Mouse (Mus musculus): ENCODE measurements around the gene Plekha4. TPM values are rescaled to one million over a fixed set of nuclear protein-coding genes. Genes with fewer than 3 reads are reported as not detected.
A peak's percentile ranks its signal among the peaks of the same experiment; 100 is the strongest.

Plekha4 gene
- polyA plus RNA-seq, 1 experiment: 4.9 TPM

DNA sequence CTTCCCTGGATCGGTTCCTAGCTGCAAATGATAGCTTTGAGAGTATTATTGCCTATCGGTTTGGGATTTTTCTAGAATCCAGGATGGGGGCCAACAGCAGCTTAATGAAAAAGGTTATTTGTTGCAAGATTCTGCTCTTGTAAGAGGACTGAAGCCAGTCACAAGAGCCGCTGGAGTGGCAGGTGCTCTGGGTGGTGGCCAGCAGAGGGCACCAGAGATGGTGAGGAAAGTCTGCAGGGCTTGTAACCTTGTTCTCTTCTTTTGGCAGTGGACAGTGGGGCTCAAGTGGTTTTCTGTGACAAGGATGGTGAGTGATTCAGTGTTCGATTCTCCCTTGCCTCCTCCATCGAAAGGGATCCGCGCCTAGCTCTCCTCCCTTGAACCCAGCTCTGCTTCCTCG is 29.7 kb downstream of the Plekha4 start:
- Histone ChIP-seq H3K4me3 (ENCODE audit: low read depth, low read length) (no peak overlapping the region), H3K36me3 (ENCODE audit: control insufficient read depth, insufficient read depth, low read length) (no peaks in the 10 kb centered on the region), H3K27me3 (ENCODE audit: control insufficient read depth, insufficient read depth, low read length) (no peaks in the 10 kb centered on the region), H3K27ac (ENCODE audit: insufficient read depth, low read depth, low read length) (no peak overlapping the region), H3K4me1 (ENCODE audit: control insufficient read depth, insufficient read depth, insufficient read length, low read length) (peaks cover 2% of the 10 kb centered on the region; the same call in 1 of the 2 replicates)
- TF ChIP-seq CTCF (IDR thresholded peaks at IDR 0.05; ENCODE audit: extremely low read depth, insufficient read length, insufficient replicate concordance, low read depth, low read length) (peak; percentile 87), POLR2A (IDR thresholded peaks at IDR 0.05; ENCODE audit: low read depth, low read length) (no peak)
- WGBS: 27% methylated on average over 8 of the region's 8 CpGs

DNA sequence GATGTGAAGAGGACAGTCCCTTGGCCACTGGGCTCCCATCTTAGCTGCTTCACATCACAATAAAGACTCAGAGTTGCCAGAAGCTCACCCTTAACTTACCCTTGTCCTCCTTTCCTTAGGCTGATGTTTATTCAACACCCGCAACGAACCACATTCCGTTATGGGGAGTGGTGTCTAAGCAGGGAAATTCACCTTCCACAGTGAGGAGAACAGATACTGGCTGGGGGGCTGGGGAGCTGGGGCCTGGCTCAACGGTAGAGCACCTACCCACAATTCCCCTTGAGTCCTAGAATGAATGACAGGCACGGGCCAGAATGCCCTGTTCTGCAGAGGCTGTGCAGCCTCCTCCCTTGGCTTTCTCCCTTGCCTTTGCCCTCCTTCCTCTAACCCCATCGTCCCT is 32.8 kb downstream of the Plekha4 start:
- Histone ChIP-seq H3K4me1 (ENCODE audit: control insufficient read depth, insufficient read depth, insufficient read length, low read length) (peaks cover 2% of the 10 kb centered on the region; the same call in 1 of the 2 replicates), H3K4me3 (ENCODE audit: low read depth, low read length) (no peak overlapping the region), H3K27me3 (ENCODE audit: control insufficient read depth, insufficient read depth, low read length) (no peaks in the 10 kb centered on the region), H3K36me3 (ENCODE audit: control insufficient read depth, insufficient read depth, low read length) (no peaks in the 10 kb centered on the region), H3K27ac (ENCODE audit: insufficient read depth, low read depth, low read length) (no peak overlapping the region)
- no peak for TF ChIP-seq CTCF (IDR thresholded peaks at IDR 0.05; ENCODE audit: extremely low read depth, insufficient read length, insufficient replicate concordance, low read depth, low read length)
- no peak for TF ChIP-seq POLR2A (IDR thresholded peaks at IDR 0.05; ENCODE audit: low read depth, low read length)
- 10% methylated on average over 5 of the region's 6 CpGs for WGBS

DNA sequence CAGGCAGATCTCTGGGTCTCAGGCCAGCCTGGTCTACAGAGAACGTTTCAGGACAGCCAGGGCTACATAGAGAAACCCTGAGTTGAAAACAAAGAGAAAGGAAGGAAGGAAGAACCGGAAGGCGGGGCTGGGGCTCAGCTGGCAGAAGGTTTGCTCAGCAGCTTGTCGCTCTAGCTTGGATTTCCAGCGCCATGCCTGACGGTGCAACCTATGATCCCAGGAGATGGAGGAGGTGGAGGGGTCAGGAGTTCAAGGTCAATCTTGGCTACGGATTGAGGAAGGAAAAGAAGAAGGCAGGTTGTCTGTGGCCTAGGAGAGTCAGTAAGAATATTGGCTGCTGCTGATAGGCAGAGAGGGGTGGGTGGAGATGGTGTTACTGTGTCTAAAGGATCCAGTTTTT is 34.1 kb downstream of the Plekha4 start:
- WGBS: 73% methylated on average over 7 of the region's 7 CpGs
- H3K27me3 ChIP-seq (ENCODE audit: control insufficient read depth, insufficient read depth, low read length): no peaks in the 10 kb centered on the region
- no peaks in the 10 kb centered on the region for H3K36me3 ChIP-seq (ENCODE audit: control insufficient read depth, insufficient read depth, low read length)
- H3K4me1 ChIP-seq (ENCODE audit: control insufficient read depth, insufficient read depth, insufficient read length, low read length): peaks cover 2% of the 10 kb centered on the region; the same call in 1 of the 2 replicates
- H3K4me3 ChIP-seq (ENCODE audit: low read depth, low read length): no peak overlapping the region
- TF ChIP-seq POLR2A (IDR thresholded peaks at IDR 0.05; ENCODE audit: low read depth, low read length) (no peak), CTCF (IDR thresholded peaks at IDR 0.05; ENCODE audit: extremely low read depth, insufficient read length, insufficient replicate concordance, low read depth, low read length) (no peak)
- H3K27ac ChIP-seq (ENCODE audit: insufficient read depth, low read depth, low read length): no peak overlapping the region

DNA sequence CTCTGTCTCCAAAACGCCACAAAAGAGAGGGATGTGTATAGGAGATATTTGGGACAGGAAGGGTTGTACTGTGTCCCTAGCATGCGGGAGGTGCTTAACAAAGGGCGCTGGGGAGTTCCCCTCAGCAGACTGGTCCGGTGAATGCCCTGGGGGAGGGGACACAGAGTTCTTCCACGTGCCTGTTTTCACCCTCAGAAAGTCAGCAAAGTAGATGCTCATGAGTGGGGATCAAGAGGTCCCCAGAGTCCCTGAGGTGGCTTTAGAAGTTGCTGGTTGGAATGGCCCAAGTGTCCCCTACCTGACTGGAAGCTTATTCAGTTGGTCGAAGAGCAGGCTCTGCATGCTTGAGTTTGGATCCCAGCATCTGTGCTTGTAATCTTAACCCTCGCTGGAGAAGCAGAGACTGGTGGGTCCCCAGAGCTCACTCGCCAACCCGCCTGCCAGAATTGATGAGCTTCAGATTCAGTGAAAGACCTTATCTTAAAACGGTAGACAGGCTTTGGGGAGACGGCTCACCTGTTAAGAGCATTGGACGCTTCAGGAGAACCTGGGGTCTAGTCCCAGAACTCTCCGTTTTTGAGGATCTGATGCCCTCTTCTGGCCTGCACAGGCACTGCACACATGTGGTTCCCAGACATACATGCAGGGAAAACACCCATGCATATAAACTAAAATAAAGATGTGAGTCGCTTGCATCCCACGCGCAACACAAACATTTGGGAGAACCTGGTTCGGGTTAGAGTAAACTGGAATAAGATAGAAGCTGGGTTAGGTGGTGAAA is 34.9 kb downstream of the Plekha4 start:
- TF ChIP-seq CTCF (IDR thresholded peaks at IDR 0.05; ENCODE audit: extremely low read depth, insufficient read length, insufficient replicate concordance, low read depth, low read length): peak; percentile 69; the same call in 1 of the 2 replicates
- no peak for TF ChIP-seq POLR2A (IDR thresholded peaks at IDR 0.05; ENCODE audit: low read depth, low read length)
- peaks cover 2% of the 10 kb centered on the region; the same call in 1 of the 2 replicates for H3K4me1 ChIP-seq (ENCODE audit: control insufficient read depth, insufficient read depth, insufficient read length, low read length)
- H3K4me3 ChIP-seq (ENCODE audit: low read depth, low read length): no peak overlapping the region
- WGBS: 33% methylated on average over 17 of the region's 17 CpGs
- H3K27me3 ChIP-seq (ENCODE audit: control insufficient read depth, insufficient read depth, low read length): no peaks in the 10 kb centered on the region
- no peaks in the 10 kb centered on the region for H3K36me3 ChIP-seq (ENCODE audit: control insufficient read depth, insufficient read depth, low read length)
- no peak overlapping the region for H3K27ac ChIP-seq (ENCODE audit: insufficient read depth, low read depth, low read length)

DNA sequence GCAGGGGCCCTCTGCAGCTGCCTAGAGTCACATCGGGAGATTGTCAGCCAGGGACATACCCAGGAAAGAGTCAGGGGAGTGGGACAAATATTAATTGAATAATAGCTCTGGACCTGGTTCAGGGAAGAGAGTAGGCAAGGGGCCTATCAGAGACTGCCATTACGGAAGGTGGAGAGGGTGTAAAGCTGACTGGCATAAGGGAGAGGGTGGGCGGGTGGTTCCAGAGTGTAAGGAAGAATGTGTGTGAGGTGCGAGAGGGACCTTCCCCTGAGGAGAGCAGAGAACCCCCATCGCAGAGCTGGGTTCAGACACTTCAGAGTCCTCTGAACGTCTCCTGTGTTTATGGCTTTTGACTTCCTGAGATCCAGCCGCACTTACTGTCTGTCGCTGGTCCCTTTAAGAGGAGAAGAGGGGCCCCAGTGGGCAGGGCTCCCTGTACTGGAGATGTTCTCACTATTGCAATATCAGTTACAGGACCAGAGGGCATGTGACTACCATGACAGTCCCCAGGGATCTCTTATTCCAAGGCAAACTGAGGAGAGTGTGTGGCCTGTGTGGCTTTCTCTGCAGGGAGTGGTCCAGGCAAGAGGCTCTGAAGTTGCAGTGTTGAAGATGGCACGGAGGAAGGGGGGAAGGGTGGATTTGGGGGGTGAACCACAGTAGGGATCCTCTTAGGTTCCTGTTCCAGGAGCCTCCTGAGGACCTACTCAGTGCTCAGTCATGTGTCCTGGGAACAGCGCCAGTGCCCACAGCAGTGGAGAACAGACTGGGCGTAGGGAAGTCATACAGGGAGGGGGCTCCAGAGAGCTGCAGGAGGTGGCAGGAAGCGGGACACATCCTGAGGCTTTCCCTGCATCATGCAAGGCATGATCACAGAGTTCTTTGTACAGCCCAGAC is 35.7 kb downstream of the Plekha4 start:
- no peak overlapping the region for H3K27ac ChIP-seq (ENCODE audit: insufficient read depth, low read depth, low read length)
- no peak overlapping the region for H3K4me3 ChIP-seq (ENCODE audit: low read depth, low read length)
- no peak for TF ChIP-seq POLR2A (IDR thresholded peaks at IDR 0.05; ENCODE audit: low read depth, low read length)
- no peak for TF ChIP-seq CTCF (IDR thresholded peaks at IDR 0.05; ENCODE audit: extremely low read depth, insufficient read length, insufficient replicate concordance, low read depth, low read length)
- no peaks in the 10 kb centered on the region for H3K27me3 ChIP-seq (ENCODE audit: control insufficient read depth, insufficient read depth, low read length)
- H3K36me3 ChIP-seq (ENCODE audit: control insufficient read depth, insufficient read depth, low read length): no peaks in the 10 kb centered on the region
- 65% methylated on average over 12 of the region's 12 CpGs for WGBS
- H3K4me1 ChIP-seq (ENCODE audit: control insufficient read depth, insufficient read depth, insufficient read length, low read length): peaks cover 2% of the 10 kb centered on the region; the same call in 1 of the 2 replicates

DNA sequence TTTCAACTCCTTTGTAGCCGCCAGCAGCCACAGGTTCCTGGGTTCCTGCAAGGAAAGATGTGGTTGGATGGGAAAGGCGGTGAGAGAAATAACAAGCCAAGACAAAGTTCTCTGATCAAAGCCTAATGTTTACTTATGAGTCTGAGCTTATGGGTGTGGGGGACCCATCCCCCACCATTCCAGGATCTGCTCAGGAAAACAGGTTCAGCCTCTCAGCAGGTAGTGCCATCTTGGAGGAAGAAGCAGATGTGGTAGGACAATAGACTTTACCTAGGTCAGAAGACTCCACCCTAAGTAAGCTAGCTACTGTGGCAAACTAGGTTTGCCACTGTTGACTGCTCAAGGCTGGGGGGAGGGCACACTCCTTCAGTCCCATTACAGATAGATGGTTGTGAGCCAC is 38.7 kb downstream of the Plekha4 start:
- 50% methylated on average over 2 of the region's 2 CpGs for WGBS
- H3K4me3 ChIP-seq (ENCODE audit: low read depth, low read length): no peak overlapping the region
- no peak for TF ChIP-seq CTCF (IDR thresholded peaks at IDR 0.05; ENCODE audit: extremely low read depth, insufficient read length, insufficient replicate concordance, low read depth, low read length)
- TF ChIP-seq POLR2A (IDR thresholded peaks at IDR 0.05; ENCODE audit: low read depth, low read length): no peak
- H3K36me3 ChIP-seq (ENCODE audit: control insufficient read depth, insufficient read depth, low read length): no peaks in the 10 kb centered on the region
- no peaks in the 10 kb centered on the region for H3K27me3 ChIP-seq (ENCODE audit: control insufficient read depth, insufficient read depth, low read length)
- no peak overlapping the region for H3K27ac ChIP-seq (ENCODE audit: insufficient read depth, low read depth, low read length)
- peaks cover 14% of the 10 kb centered on the region; the same call in 1 of the 2 replicates for H3K4me1 ChIP-seq (ENCODE audit: control insufficient read depth, insufficient read depth, insufficient read length, low read length)

DNA sequence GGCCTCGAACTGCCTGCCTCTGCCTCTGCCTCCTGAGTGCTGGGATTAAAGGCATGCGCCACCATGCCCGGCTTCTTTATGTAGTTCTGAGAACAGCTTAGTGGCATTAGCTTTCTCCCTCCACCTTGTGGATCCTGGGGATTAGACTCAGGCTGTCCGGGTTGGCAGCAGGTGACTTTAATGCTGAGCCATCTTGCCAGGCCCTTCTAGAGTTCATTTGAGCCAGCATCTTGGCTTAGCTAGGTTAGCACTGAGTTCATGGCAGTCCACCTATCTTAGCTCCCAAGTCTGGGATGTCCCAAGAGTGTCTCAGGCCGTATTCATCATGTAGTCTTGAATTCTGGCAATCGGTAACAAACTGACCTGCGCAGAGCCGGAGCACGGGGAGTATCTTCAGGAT is 39.3 kb downstream of the Plekha4 start:
- no peak for TF ChIP-seq CTCF (IDR thresholded peaks at IDR 0.05; ENCODE audit: extremely low read depth, insufficient read length, insufficient replicate concordance, low read depth, low read length)
- TF ChIP-seq POLR2A (IDR thresholded peaks at IDR 0.05; ENCODE audit: low read depth, low read length): no peak
- Histone ChIP-seq H3K4me1 (ENCODE audit: control insufficient read depth, insufficient read depth, insufficient read length, low read length) (peaks cover 16% of the 10 kb centered on the region), H3K4me3 (ENCODE audit: low read depth, low read length) (no peak overlapping the region), H3K27me3 (ENCODE audit: control insufficient read depth, insufficient read depth, low read length) (no peaks in the 10 kb centered on the region), H3K36me3 (ENCODE audit: control insufficient read depth, insufficient read depth, low read length) (peaks cover 4% of the 10 kb centered on the region), H3K27ac (ENCODE audit: insufficient read depth, low read depth, low read length) (no peak overlapping the region)
- 93% methylated on average over 9 of the region's 9 CpGs for WGBS
